Mouse (Mus musculus): ENCODE measurements around the gene Spata32. TPM values are rescaled to one million over a fixed set of nuclear protein-coding genes. Genes with fewer than 3 reads are reported as not detected.

Spata32 gene
- total and polyA plus RNA-seq, 3 experiments, result not detected

- DNase-seq (ENCODE audit: extremely low read depth), result no peak
- Histone ChIP-seq H3K9me3 (replicated peaks; ENCODE audit: low read length) (no peaks in the 10 kb centered on the region), H3K4me2 (ENCODE audit: insufficient read depth, low read depth, poor library complexity, severe bottlenecking) (no peak overlapping the region), H3K79me2 (replicated peaks; ENCODE audit: control insufficient read depth, extremely low read depth, insufficient read depth, poor library complexity, severe bottlenecking) (no peaks in the 10 kb centered on the region), H3K27ac (ENCODE audit: insufficient read depth, low read depth) (no peak overlapping the region), H3K4me3 (replicated peaks in 1 of 3; ENCODE audit: low read depth in 2 of 3, low read length in 2 of 3, poor library complexity in 1 of 3) (no peak overlapping the region), H3K4me1 (ENCODE audit: control insufficient read depth in 1 of 2, insufficient read depth in 2 of 2) (peaks cover 0 to 13% of the 10 kb centered on the region in 2 experiments; a peak in 2 of 4 replicates), H3K27me3 (replicated peaks) (no peaks in the 10 kb centered on the region), H3K36me3 (replicated peaks in 1 of 2; ENCODE audit: control insufficient read depth in 1 of 2, insufficient read depth in 1 of 2, low read length in 1 of 2) (peaks cover 58 to 68% of the 10 kb centered on the region in 2 experiments), H3K9ac (ENCODE audit: insufficient read depth, low read depth) (no peak overlapping the region)
- no peak for TF ChIP-seq ZMIZ1 (IDR thresholded peaks at IDR 0.05; ENCODE audit: low read depth, low read length)
- no peak for TF ChIP-seq BHLHE40 (IDR thresholded peaks at IDR 0.05; ENCODE audit: low read depth, low read length)
- no peak for TF ChIP-seq POLR2A (IDR thresholded peaks at IDR 0.05; ENCODE audit: low read depth, low read length)
- TF ChIP-seq JUND (conservative IDR thresholded peaks at IDR 0.05; ENCODE audit: low read depth, low read length), result no peak
- TF ChIP-seq E2F4 (IDR thresholded peaks at IDR 0.05; ENCODE audit: insufficient replicate concordance, low read depth, low read length), result no peak
- no peak for TF ChIP-seq ETS1 (conservative IDR thresholded peaks at IDR 0.05; ENCODE audit: low read depth, low read length)
- no peak for TF ChIP-seq MAFK (IDR thresholded peaks at IDR 0.05; ENCODE audit: insufficient replicate concordance, low read length)
- no peak for TF ChIP-seq JUN (IDR thresholded peaks at IDR 0.05; ENCODE audit: insufficient read depth, low read depth, low read length)
- TF ChIP-seq ZC3H11A (IDR thresholded peaks at IDR 0.05; ENCODE audit: low read depth, low read length), result no peak
- no peak for TF ChIP-seq CHD1 (IDR thresholded peaks at IDR 0.05; ENCODE audit: low read depth, low read length)
- dilution Hi-C loops (cut with MboI; ENCODE audit: extremely low pct_ligation_motif_present, extremely low pct_unique_long_range_greater_than_20kb, low sequenced_read_pairs) (no loop called here), in situ Hi-C loops (cut with MboI; ENCODE audit: low pct_ligation_motif_present, low pct_unique_long_range_greater_than_20kb, low sequenced_read_pairs) (no loop called here)
Observed at GRCm38 (mm10) chr11:103198911-103199803, 19.1 kb downstream of the Spata32 start.

DNA sequence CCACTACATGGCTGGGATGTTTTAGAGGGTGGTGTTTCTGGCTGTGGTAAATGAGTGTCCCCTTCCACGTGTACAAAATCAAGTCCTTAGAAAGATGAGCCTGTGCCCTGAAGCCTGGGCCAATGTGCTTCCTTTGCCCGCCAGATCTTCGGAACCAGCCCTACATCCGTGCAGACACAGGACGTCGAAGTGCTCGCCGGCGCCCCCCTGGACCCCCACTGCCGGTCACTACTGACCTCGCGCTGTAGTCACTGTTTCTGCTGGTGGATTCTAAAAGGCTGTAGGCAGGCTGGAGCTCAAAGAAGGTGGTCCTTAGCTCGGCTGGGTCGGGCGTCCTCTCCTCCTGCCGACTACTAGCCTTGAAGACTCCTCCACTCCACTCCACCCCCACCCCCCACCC is 19.9 kb downstream of the Spata32 start:
- Histone ChIP-seq H3K36me3 (replicated peaks in 1 of 2; ENCODE audit: control insufficient read depth in 1 of 2, insufficient read depth in 1 of 2, low read length in 1 of 2) (peaks cover 66 to 76% of the 10 kb centered on the region in 2 experiments), H3K9me3 (replicated peaks; ENCODE audit: low read length) (no peaks in the 10 kb centered on the region), H3K4me3 (replicated peaks in 1 of 3; ENCODE audit: low read depth in 2 of 3, low read length in 2 of 3, poor library complexity in 1 of 3) (no peak overlapping the region), H3K27ac (ENCODE audit: insufficient read depth, low read depth) (no peak overlapping the region), H3K79me2 (replicated peaks; ENCODE audit: control insufficient read depth, extremely low read depth, insufficient read depth, poor library complexity, severe bottlenecking) (no peaks in the 10 kb centered on the region), H3K27me3 (replicated peaks) (no peaks in the 10 kb centered on the region), H3K9ac (ENCODE audit: insufficient read depth, low read depth) (no peak overlapping the region), H3K4me2 (ENCODE audit: insufficient read depth, low read depth, poor library complexity, severe bottlenecking) (no peak overlapping the region), H3K4me1 (ENCODE audit: control insufficient read depth in 1 of 2, insufficient read depth in 2 of 2) (peaks cover 0 to 13% of the 10 kb centered on the region in 2 experiments; a peak in 2 of 4 replicates)
- in situ Hi-C loops (cut with MboI; ENCODE audit: low pct_ligation_motif_present, low pct_unique_long_range_greater_than_20kb, low sequenced_read_pairs) (no loop called here), dilution Hi-C loops (cut with MboI; ENCODE audit: extremely low pct_ligation_motif_present, extremely low pct_unique_long_range_greater_than_20kb, low sequenced_read_pairs) (no loop called here)
- TF ChIP-seq JUN (IDR thresholded peaks at IDR 0.05; ENCODE audit: insufficient read depth, low read depth, low read length), result no peak
- TF ChIP-seq ETS1 (conservative IDR thresholded peaks at IDR 0.05; ENCODE audit: low read depth, low read length), result no peak
- no peak for TF ChIP-seq SMC3 (IDR thresholded peaks at IDR 0.05; ENCODE audit: low read depth, low read length)
- no peak for TF ChIP-seq JUND (conservative IDR thresholded peaks at IDR 0.05; ENCODE audit: low read depth, low read length)
- no peak for TF ChIP-seq HCFC1 (IDR thresholded peaks at IDR 0.05; ENCODE audit: low read depth, low read length)
- TF ChIP-seq CHD1 (IDR thresholded peaks at IDR 0.05; ENCODE audit: low read depth, low read length), result no peak
- no peak for DNase-seq (ENCODE audit: extremely low read depth)

Data from CH12.LX (cell line).